Mouse (Mus musculus): ENCODE data around the gene Kdelr1. TPM values are rescaled to one million over a fixed set of nuclear protein-coding genes. Genes with fewer than 3 reads are reported as not detected.

Kdelr1 gene
- polyA plus RNA-seq (2014; fragmentation: Illumina TruSeq; extraction: RNeasy Lipid Tissue Mini Kit (QIAGEN cat#74804); ENCODE audit: insufficient read depth, low read depth, low replicate concordance), result 108 TPM

GRCm38 (mm10) chr7:45872624-45873023, at the start of gene Kdelr1:
Gene Kdelr1, plus strand, starts transcription at chr7:45872772.

GRCm38 (mm10) chr7:45824598-45824997, 48.0 kb upstream of the Kdelr1 start, which contains the start of gene Kcnj14:
Gene Kcnj14, minus strand, starts transcription at chr7:45824782.

GRCm38 (mm10) chr7:45830427-45831127, 42.0 kb upstream of the Kdelr1 start, which contains the start of gene Grwd1:
Gene Grwd1, minus strand, starts transcription at chr7:45830944.

GRCm38 (mm10) chr7:45878278-45878677, 5.7 kb downstream of the Kdelr1 start, which contains the start of gene Grin2d:
Gene Grin2d, minus strand, starts transcription at chr7:45878378.

GRCm38 (mm10) chr7:45896517-45897257, 24.1 kb downstream of the Kdelr1 start, which contains the start of the genes Syngr4 and Tmem143:
Gene Syngr4, minus strand, starts transcription at chr7:45896714.
Gene Tmem143, plus strand, starts transcription at chr7:45896941.

GRCm38 (mm10) chr7:45921242-45921621, 48.7 kb downstream of the Kdelr1 start, which contains the start of gene Emp3:
Gene Emp3, minus strand, starts transcription at chr7:45921404.

GRCm38 (mm10) chr7:45923762-45924428, 51.3 kb downstream of the Kdelr1 start, which contains the start of gene Ccdc114:
Gene Ccdc114, plus strand, starts transcription at chr7:45924072.

Other genes starting within 250 kb of the Kdelr1 start
- 47.4 TPM for gene Rasip1, start 245.3 kb upstream of the Kdelr1 start, polyA plus RNA-seq (2014; fragmentation: Illumina TruSeq; extraction: RNeasy Lipid Tissue Mini Kit (QIAGEN cat#74804); ENCODE audit: insufficient read depth, low read depth, low replicate concordance)
- gene Mamstr, start 232.8 kb upstream of the Kdelr1 start, polyA plus RNA-seq (2014; fragmentation: Illumina TruSeq; extraction: RNeasy Lipid Tissue Mini Kit (QIAGEN cat#74804); ENCODE audit: insufficient read depth, low read depth, low replicate concordance), result 1.9 TPM
- gene Fut2, start 206.4 kb upstream of the Kdelr1 start, polyA plus RNA-seq (2014; fragmentation: Illumina TruSeq; extraction: RNeasy Lipid Tissue Mini Kit (QIAGEN cat#74804); ENCODE audit: insufficient read depth, low read depth, low replicate concordance), result 0.20 TPM
- 0.75 TPM for gene Ntn5, start 188.8 kb upstream of the Kdelr1 start, polyA plus RNA-seq (2014; fragmentation: Illumina TruSeq; extraction: RNeasy Lipid Tissue Mini Kit (QIAGEN cat#74804); ENCODE audit: insufficient read depth, low read depth, low replicate concordance)
- gene Sec1, start 178.4 kb upstream of the Kdelr1 start, polyA plus RNA-seq (2014; fragmentation: Illumina TruSeq; extraction: RNeasy Lipid Tissue Mini Kit (QIAGEN cat#74804); ENCODE audit: insufficient read depth, low read depth, low replicate concordance), result 0.90 TPM
- gene Car11, start 172.9 kb upstream of the Kdelr1 start, polyA plus RNA-seq (2014; fragmentation: Illumina TruSeq; extraction: RNeasy Lipid Tissue Mini Kit (QIAGEN cat#74804); ENCODE audit: insufficient read depth, low read depth, low replicate concordance), result 1.7 TPM
- 6.5 TPM for gene Dbp, start 167.7 kb upstream of the Kdelr1 start, polyA plus RNA-seq (2014; fragmentation: Illumina TruSeq; extraction: RNeasy Lipid Tissue Mini Kit (QIAGEN cat#74804); ENCODE audit: insufficient read depth, low read depth, low replicate concordance)
- 1,283 TPM for gene Rpl18, start 157.3 kb upstream of the Kdelr1 start, polyA plus RNA-seq (2014; fragmentation: Illumina TruSeq; extraction: RNeasy Lipid Tissue Mini Kit (QIAGEN cat#74804); ENCODE audit: insufficient read depth, low read depth, low replicate concordance)
- 16.2 TPM for gene Sphk2, start 154.8 kb upstream of the Kdelr1 start, polyA plus RNA-seq (2014; fragmentation: Illumina TruSeq; extraction: RNeasy Lipid Tissue Mini Kit (QIAGEN cat#74804); ENCODE audit: insufficient read depth, low read depth, low replicate concordance)
- 3.8 TPM for gene Fam83e, start 151.6 kb upstream of the Kdelr1 start, polyA plus RNA-seq (2014; fragmentation: Illumina TruSeq; extraction: RNeasy Lipid Tissue Mini Kit (QIAGEN cat#74804); ENCODE audit: insufficient read depth, low read depth, low replicate concordance)
- gene Spaca4, start 147.0 kb upstream of the Kdelr1 start, polyA plus RNA-seq (2014; fragmentation: Illumina TruSeq; extraction: RNeasy Lipid Tissue Mini Kit (QIAGEN cat#74804); ENCODE audit: insufficient read depth, low read depth, low replicate concordance), result not detected
- gene Lmtk3, start 89.0 kb upstream of the Kdelr1 start, polyA plus RNA-seq (2014; fragmentation: Illumina TruSeq; extraction: RNeasy Lipid Tissue Mini Kit (QIAGEN cat#74804); ENCODE audit: insufficient read depth, low read depth, low replicate concordance), result 0.09 TPM
- 2.2 TPM for gene Sult2b1, start 88.1 kb upstream of the Kdelr1 start, polyA plus RNA-seq (2014; fragmentation: Illumina TruSeq; extraction: RNeasy Lipid Tissue Mini Kit (QIAGEN cat#74804); ENCODE audit: insufficient read depth, low read depth, low replicate concordance)
- gene Cyth2, start 58.2 kb upstream of the Kdelr1 start, polyA plus RNA-seq (2014; fragmentation: Illumina TruSeq; extraction: RNeasy Lipid Tissue Mini Kit (QIAGEN cat#74804); ENCODE audit: insufficient read depth, low read depth, low replicate concordance), result 73.8 TPM
- not detected for gene Kcnj14, start 48.0 kb upstream of the Kdelr1 start, polyA plus RNA-seq (2014; fragmentation: Illumina TruSeq; extraction: RNeasy Lipid Tissue Mini Kit (QIAGEN cat#74804); ENCODE audit: insufficient read depth, low read depth, low replicate concordance)
- 10.2 TPM for gene Grwd1, start 41.8 kb upstream of the Kdelr1 start, polyA plus RNA-seq (2014; fragmentation: Illumina TruSeq; extraction: RNeasy Lipid Tissue Mini Kit (QIAGEN cat#74804); ENCODE audit: insufficient read depth, low read depth, low replicate concordance)
- gene Grin2d, start 5.6 kb downstream of the Kdelr1 start, polyA plus RNA-seq (2014; fragmentation: Illumina TruSeq; extraction: RNeasy Lipid Tissue Mini Kit (QIAGEN cat#74804); ENCODE audit: insufficient read depth, low read depth, low replicate concordance), result 0.46 TPM
- gene Syngr4, start 23.9 kb downstream of the Kdelr1 start, polyA plus RNA-seq (2014; fragmentation: Illumina TruSeq; extraction: RNeasy Lipid Tissue Mini Kit (QIAGEN cat#74804); ENCODE audit: insufficient read depth, low read depth, low replicate concordance), result not detected
- gene Tmem143, start 24.2 kb downstream of the Kdelr1 start, polyA plus RNA-seq (2014; fragmentation: Illumina TruSeq; extraction: RNeasy Lipid Tissue Mini Kit (QIAGEN cat#74804); ENCODE audit: insufficient read depth, low read depth, low replicate concordance), result 8.7 TPM
- 138 TPM for gene Emp3, start 48.6 kb downstream of the Kdelr1 start, polyA plus RNA-seq (2014; fragmentation: Illumina TruSeq; extraction: RNeasy Lipid Tissue Mini Kit (QIAGEN cat#74804); ENCODE audit: insufficient read depth, low read depth, low replicate concordance)
- 3.5 TPM for gene Ccdc114, start 51.3 kb downstream of the Kdelr1 start, polyA plus RNA-seq (2014; fragmentation: Illumina TruSeq; extraction: RNeasy Lipid Tissue Mini Kit (QIAGEN cat#74804); ENCODE audit: insufficient read depth, low read depth, low replicate concordance)
- gene Abcc6, start 157.5 kb downstream of the Kdelr1 start, polyA plus RNA-seq (2014; fragmentation: Illumina TruSeq; extraction: RNeasy Lipid Tissue Mini Kit (QIAGEN cat#74804); ENCODE audit: insufficient read depth, low read depth, low replicate concordance), result 0.27 TPM
- gene Nomo1, start 160.9 kb downstream of the Kdelr1 start, polyA plus RNA-seq (2014; fragmentation: Illumina TruSeq; extraction: RNeasy Lipid Tissue Mini Kit (QIAGEN cat#74804); ENCODE audit: insufficient read depth, low read depth, low replicate concordance), result 19.0 TPM
- gene Kcnj11, start 228.0 kb downstream of the Kdelr1 start, polyA plus RNA-seq (2014; fragmentation: Illumina TruSeq; extraction: RNeasy Lipid Tissue Mini Kit (QIAGEN cat#74804); ENCODE audit: insufficient read depth, low read depth, low replicate concordance), result 1.1 TPM